Mouse (Mus musculus) thymus, adult 2 months (tissue): ENCODE results near the gene Cpsf4.

ENCODE experiments used
- CTCF ChIP-seq: fragments of 200-500 bp; IDR thresholded peaks from 2 replicates; pipeline ENCODE4 v1.5.1; 2012; ENCODE audit warnings: mild to moderate bottlenecking, control low read depth, low read length, moderate library complexity, borderline replicate concordance; ENCODE audit not compliant: control insufficient read depth, poor library complexity, insufficient read depth; ENCODE audit errors: extremely low read depth
- POLR2A ChIP-seq: fragments of 200-500 bp; IDR thresholded peaks from 2 replicates; pipeline ENCODE4 v1.6.1; 2012; ENCODE audit warnings: mild to moderate bottlenecking, low read length, control low read depth, moderate library complexity; ENCODE audit not compliant: control insufficient read depth, poor library complexity, insufficient read depth; ENCODE audit errors: extremely low read depth

DNA sequence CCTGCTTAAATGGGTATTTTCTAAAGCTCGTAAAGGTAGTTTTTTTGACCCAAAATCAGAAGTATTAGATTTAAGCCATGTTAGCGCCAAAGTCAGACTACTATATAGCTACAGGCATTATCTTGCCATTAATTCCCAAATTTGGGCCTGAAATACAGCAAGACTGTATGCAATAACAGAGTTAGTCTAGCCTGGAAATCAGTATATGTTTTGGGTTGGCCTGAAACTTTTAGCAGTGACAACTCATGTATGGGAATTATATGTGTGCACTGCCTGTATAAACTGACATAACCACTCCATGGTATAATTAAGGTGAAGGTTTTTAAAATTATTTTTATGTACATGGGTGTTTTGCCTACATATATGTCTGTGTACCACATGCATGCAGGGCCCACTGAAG is 24.9 kb downstream of the Cpsf4 start, which contains the start of gene Atp5j2:
- no peak for TF ChIP-seq CTCF
- no peak for TF ChIP-seq POLR2A
